Mouse (Mus musculus): ENCODE measurements around the gene Cdkl4. TPM values are rescaled to one million over a fixed set of nuclear protein-coding genes. Genes with fewer than 3 reads are reported as not detected.
A peak's percentile ranks its signal among the peaks of the same experiment; 100 is the strongest.

Gene Cdkl4
- total and polyA plus RNA-seq, 3 experiments: 0.42 to 0.71 TPM; not detected in 1

- TF ChIP-seq USF2 (IDR thresholded peaks at IDR 0.05; ENCODE audit: borderline replicate concordance in 1 of 2, insufficient read depth in 1 of 2, low read depth in 1 of 2, low read length in 2 of 2): no peak
- TF ChIP-seq E2F4 (IDR thresholded peaks at IDR 0.05; ENCODE audit: borderline replicate concordance, low read depth, low read length): no peak
- TF ChIP-seq KAT2A (conservative IDR thresholded peaks at IDR 0.05; ENCODE audit: low read depth, low read length): no peak
- Histone ChIP-seq H3K27ac (ENCODE audit: control insufficient read depth, low read depth, low read length) (no peak overlapping the region), H3K36me3 (ENCODE audit: control insufficient read depth in 1 of 2, insufficient read depth in 2 of 2, low read length in 2 of 2) (no peaks in the 10 kb centered on the region), H3K4me3 (ENCODE audit: control insufficient read depth in 1 of 2, insufficient read depth in 1 of 2, low read depth in 2 of 2, low read length in 2 of 2) (no peak overlapping the region), H3K9me3 (replicated peaks; ENCODE audit: insufficient read depth, low read length) (no peaks in the 10 kb centered on the region), H3K79me2 (ENCODE audit: control insufficient read depth, insufficient read depth, low read length, poor library complexity) (no peaks in the 10 kb centered on the region), H3K4me1 (ENCODE audit: control insufficient read depth in 1 of 2, insufficient read depth in 2 of 2, low read length in 2 of 2) (no peaks in the 10 kb centered on the region), H3K9ac (ENCODE audit: control insufficient read depth, low read depth, low read length, poor library complexity, severe bottlenecking) (no peak overlapping the region), H3K27me3 (ENCODE audit: control insufficient read depth in 1 of 2, insufficient read depth in 2 of 2, low read length in 2 of 2) (no peaks in the 10 kb centered on the region)
- DNase-seq (ENCODE audit: low read depth, low spot score): no peak
Measured at GRCm38 (mm10) chr17:80618890-80619289, 41.3 kb upstream of the Cdkl4 start.

GRCm38 (mm10) chr17:80603806-80604205 lies 26.2 kb upstream of the Cdkl4 start:
- Histone ChIP-seq H3K79me2 (ENCODE audit: control insufficient read depth, insufficient read depth, low read length, poor library complexity) (no peaks in the 10 kb centered on the region), H3K36me3 (ENCODE audit: control insufficient read depth in 1 of 2, insufficient read depth in 2 of 2, low read length in 2 of 2) (no peaks in the 10 kb centered on the region), H3K9me3 (replicated peaks; ENCODE audit: insufficient read depth, low read length) (no peaks in the 10 kb centered on the region), H3K4me3 (ENCODE audit: control insufficient read depth in 1 of 2, insufficient read depth in 1 of 2, low read depth in 2 of 2, low read length in 2 of 2) (no peak overlapping the region), H3K27me3 (ENCODE audit: control insufficient read depth in 1 of 2, insufficient read depth in 2 of 2, low read length in 2 of 2) (no peaks in the 10 kb centered on the region), H3K27ac (ENCODE audit: control insufficient read depth, low read depth, low read length) (no peak overlapping the region), H3K4me1 (ENCODE audit: control insufficient read depth in 1 of 2, insufficient read depth in 2 of 2, low read length in 2 of 2) (no peaks in the 10 kb centered on the region), H3K9ac (ENCODE audit: control insufficient read depth, low read depth, low read length, poor library complexity, severe bottlenecking) (no peak overlapping the region)
- TF ChIP-seq SMC3 (IDR thresholded peaks at IDR 0.05; ENCODE audit: low read depth, low read length) (no peak), MAFK (IDR thresholded peaks at IDR 0.05; ENCODE audit: borderline replicate concordance, low read depth, low read length) (peak; percentile 19; the same call in 1 of the 2 replicates)
- DNase-seq (ENCODE audit: low read depth, low spot score): no peak

GRCm38 (mm10) chr17:80603079-80603625 lies 25.5 kb upstream of the Cdkl4 start:
- Histone ChIP-seq H3K79me2 (ENCODE audit: control insufficient read depth, insufficient read depth, low read length, poor library complexity) (no peaks in the 10 kb centered on the region), H3K9ac (ENCODE audit: control insufficient read depth, low read depth, low read length, poor library complexity, severe bottlenecking) (no peak overlapping the region), H3K36me3 (ENCODE audit: control insufficient read depth in 1 of 2, insufficient read depth in 2 of 2, low read length in 2 of 2) (no peaks in the 10 kb centered on the region), H3K27ac (ENCODE audit: control insufficient read depth, low read depth, low read length) (no peak overlapping the region), H3K9me3 (replicated peaks; ENCODE audit: insufficient read depth, low read length) (no peaks in the 10 kb centered on the region), H3K4me3 (ENCODE audit: control insufficient read depth in 1 of 2, insufficient read depth in 1 of 2, low read depth in 2 of 2, low read length in 2 of 2) (no peak overlapping the region), H3K27me3 (ENCODE audit: control insufficient read depth in 1 of 2, insufficient read depth in 2 of 2, low read length in 2 of 2) (no peaks in the 10 kb centered on the region), H3K4me1 (ENCODE audit: control insufficient read depth in 1 of 2, insufficient read depth in 2 of 2, low read length in 2 of 2) (no peaks in the 10 kb centered on the region)
- DNase-seq (ENCODE audit: low read depth, low spot score): no peak
- TF ChIP-seq MAFK (IDR thresholded peaks at IDR 0.05; ENCODE audit: borderline replicate concordance, low read depth, low read length): no peak
- no peak for TF ChIP-seq ETS1 (IDR thresholded peaks at IDR 0.05; ENCODE audit: low read depth, low read length)
- TF ChIP-seq GABPA (IDR thresholded peaks at IDR 0.05; ENCODE audit: low read depth, low read length): no peak
- TF ChIP-seq ZKSCAN1 (IDR thresholded peaks at IDR 0.05; ENCODE audit: low read depth, low read length): no peak
- no peak for TF ChIP-seq TAL1 (IDR thresholded peaks at IDR 0.05; ENCODE audit: low read length)
- no peak for TF ChIP-seq ELF1 (IDR thresholded peaks at IDR 0.05; ENCODE audit: low read depth, low read length)
- no peak for TF ChIP-seq TBP (IDR thresholded peaks at IDR 0.05; ENCODE audit: low read depth, low read length)
- TF ChIP-seq POLR2A (IDR thresholded peaks at IDR 0.05; ENCODE audit: control insufficient read depth in 1 of 2, insufficient read depth in 1 of 2, low read depth in 1 of 2, low read length in 2 of 2, poor library complexity in 1 of 2): no peak
- no peak for TF ChIP-seq ZNF384 (IDR thresholded peaks at IDR 0.05; ENCODE audit: low read depth, low read length)
- TF ChIP-seq MYC (IDR thresholded peaks at IDR 0.05; ENCODE audit: low read depth, low read length): no peak
